Mouse (Mus musculus): ENCODE data around the gene Lrrc43. TPM values are rescaled to one million over a fixed set of nuclear protein-coding genes. Genes with fewer than 3 reads are reported as not detected.
A peak's percentile ranks its signal among the peaks of the same experiment; 100 is the strongest.

Lrrc43 gene
- polyA plus RNA-seq, 1 experiment from 2014 or later = 0.61 TPM

- H3K4me2 ChIP-seq (ENCODE audit: low read depth, low read length) = no peak overlapping the region
- H3K27me3 ChIP-seq (replicated peaks; ENCODE audit: control insufficient read depth, insufficient read depth, low read length) = no peaks in the 10 kb centered on the region
- ATAC-seq (ENCODE audit: low read depth) = no peak
- H3K9me3 ChIP-seq (ENCODE audit: control insufficient read depth, low read length) = no peaks in the 10 kb centered on the region
- peaks cover 9% of the 10 kb centered on the region for H3K36me3 ChIP-seq (ENCODE audit: control insufficient read depth, insufficient read depth, low read length)
- WGBS = 56% methylated on average over 5 of the region's 5 CpGs
- no peak overlapping the region for H3K27ac ChIP-seq (replicated peaks; ENCODE audit: low read depth, low read length)
- H3K4me3 ChIP-seq (ENCODE audit: low read depth, low read length) = no peak overlapping the region
- no peak overlapping the region for H3K9ac ChIP-seq (ENCODE audit: low read depth, low read length)
- no peaks in the 10 kb centered on the region for H3K4me1 ChIP-seq (ENCODE audit: control insufficient read depth, insufficient read depth, low read length)
- no peak for DNase-seq (ENCODE audit: low spot score)
These were observed 27.7 kb upstream of the Lrrc43 start for GRCm38 (mm10) chr5:123461420-123461819.

- Histone ChIP-seq H3K9me3 (ENCODE audit: control insufficient read depth, low read length) (no peaks in the 10 kb centered on the region), H3K4me3 (ENCODE audit: low read depth, low read length) (no peak overlapping the region), H3K4me1 (ENCODE audit: control insufficient read depth, insufficient read depth, low read length) (no peaks in the 10 kb centered on the region), H3K27ac (replicated peaks; ENCODE audit: low read depth, low read length) (no peak overlapping the region), H3K36me3 (ENCODE audit: control insufficient read depth, insufficient read depth, low read length) (no peaks in the 10 kb centered on the region), H3K4me2 (ENCODE audit: low read depth, low read length) (no peak overlapping the region), H3K27me3 (replicated peaks; ENCODE audit: control insufficient read depth, insufficient read depth, low read length) (no peaks in the 10 kb centered on the region), H3K9ac (ENCODE audit: low read depth, low read length) (no peak overlapping the region)
- DNase-seq (ENCODE audit: low spot score) = no peak
- WGBS = 88% methylated on average over 1 of the region's 1 CpGs
- ATAC-seq (ENCODE audit: low read depth) = no peak
These were observed 24.5 kb upstream of the Lrrc43 start for GRCm38 (mm10) chr5:123464638-123465037.

GRCm38 (mm10) chr5:123470784-123471400 lies 18.2 kb upstream of the Lrrc43 start:
- Histone ChIP-seq H3K4me1 (ENCODE audit: control insufficient read depth, insufficient read depth, low read length) (no peaks in the 10 kb centered on the region), H3K27ac (replicated peaks; ENCODE audit: low read depth, low read length) (no peak overlapping the region; the same call in 1 of the 2 replicates), H3K36me3 (ENCODE audit: control insufficient read depth, insufficient read depth, low read length) (no peaks in the 10 kb centered on the region), H3K9ac (ENCODE audit: low read depth, low read length) (no peak overlapping the region), H3K4me2 (ENCODE audit: low read depth, low read length) (peak overlapping the region; percentile 32; the same call in 1 of the 2 replicates), H3K4me3 (ENCODE audit: low read depth, low read length) (no peak overlapping the region), H3K27me3 (replicated peaks; ENCODE audit: control insufficient read depth, insufficient read depth, low read length) (no peaks in the 10 kb centered on the region), H3K9me3 (ENCODE audit: control insufficient read depth, low read length) (no peaks in the 10 kb centered on the region)
- 39% methylated on average over 10 of the region's 10 CpGs for WGBS
- ATAC-seq (ENCODE audit: low read depth) = no peak
- no peak for DNase-seq (ENCODE audit: low spot score)

DNA sequence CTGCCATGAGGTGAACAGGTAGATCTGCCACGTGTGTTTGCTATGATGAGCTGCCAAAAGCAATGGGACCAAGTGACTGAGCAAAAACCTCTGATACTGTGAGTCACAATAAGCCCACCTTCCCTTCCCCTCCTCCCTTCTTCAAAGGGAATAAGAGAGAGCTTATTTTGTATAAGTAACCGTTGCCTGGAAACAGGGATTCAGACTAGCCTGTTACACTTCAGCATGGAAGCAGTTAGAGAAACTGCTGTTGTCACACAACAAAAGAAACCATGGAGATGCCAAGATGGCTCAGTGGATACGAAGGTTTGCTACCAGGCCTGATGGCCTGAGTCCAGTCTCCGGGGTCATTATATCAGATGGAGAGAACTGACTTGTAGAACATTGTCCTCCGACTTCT lies 15.3 kb upstream of the Lrrc43 start:
- DNase-seq (ENCODE audit: low spot score) (no peak), ATAC-seq (ENCODE audit: low read depth) (no peak)
- Histone ChIP-seq H3K27me3 (replicated peaks; ENCODE audit: control insufficient read depth, insufficient read depth, low read length) (no peaks in the 10 kb centered on the region), H3K36me3 (ENCODE audit: control insufficient read depth, insufficient read depth, low read length) (no peaks in the 10 kb centered on the region), H3K9me3 (ENCODE audit: control insufficient read depth, low read length) (no peaks in the 10 kb centered on the region), H3K4me3 (ENCODE audit: low read depth, low read length) (no peak overlapping the region), H3K9ac (ENCODE audit: low read depth, low read length) (no peak overlapping the region), H3K4me1 (ENCODE audit: control insufficient read depth, insufficient read depth, low read length) (no peaks in the 10 kb centered on the region), H3K4me2 (ENCODE audit: low read depth, low read length) (no peak overlapping the region), H3K27ac (replicated peaks; ENCODE audit: low read depth, low read length) (no peak overlapping the region)
- WGBS = 80% methylated on average over 5 of the region's 5 CpGs

DNA sequence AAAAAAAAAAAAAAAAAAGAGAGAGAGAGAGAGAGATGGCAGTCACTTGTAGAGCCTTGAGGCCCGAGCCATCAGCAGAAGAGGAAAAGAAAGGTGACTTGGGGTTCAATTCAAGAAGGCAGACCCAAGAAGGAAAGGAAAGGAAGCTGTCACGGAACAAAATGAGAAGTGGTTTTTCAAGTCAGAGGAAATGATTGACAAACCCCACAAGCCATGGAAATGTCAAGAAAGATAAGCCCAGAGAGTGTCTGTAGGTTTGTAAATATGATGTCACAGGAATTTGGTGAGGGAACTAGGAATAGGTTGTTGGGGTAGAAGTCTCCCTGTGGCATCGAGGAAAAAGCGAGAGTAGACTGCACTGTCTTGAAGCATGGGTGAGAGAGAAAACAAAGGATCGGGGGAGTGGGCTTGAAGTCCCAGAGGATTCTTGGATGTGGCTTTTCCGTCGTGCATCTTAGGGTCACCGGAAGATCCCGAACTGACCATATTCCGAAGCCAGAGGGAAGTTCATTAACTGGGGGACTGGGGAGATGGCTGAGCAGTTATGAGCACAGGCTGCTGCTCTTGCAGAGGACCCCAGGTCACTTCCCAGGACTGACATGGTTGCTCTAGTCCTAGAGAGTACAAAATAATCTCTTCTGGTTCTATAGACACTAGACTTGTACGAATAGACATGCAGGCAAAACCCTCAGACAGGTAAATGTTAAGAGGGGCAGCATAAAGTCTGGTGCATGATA lies 1.3 kb upstream of the Lrrc43 start:
- ATAC-seq (ENCODE audit: low read depth) = no peak
- 82% methylated on average over 11 of the region's 11 CpGs for WGBS
- DNase-seq (ENCODE audit: low spot score) = no peak

GRCm38 (mm10) chr5:123489935-123490334 lies 830 bp downstream of the Lrrc43 start:
- Histone ChIP-seq H3K36me3 (ENCODE audit: control insufficient read depth, insufficient read depth, low read length) (no peaks in the 10 kb centered on the region), H3K4me3 (ENCODE audit: low read depth, low read length) (no peak overlapping the region), H3K27me3 (replicated peaks; ENCODE audit: control insufficient read depth, insufficient read depth, low read length) (no peaks in the 10 kb centered on the region), H3K27ac (replicated peaks; ENCODE audit: low read depth, low read length) (no peak overlapping the region), H3K9me3 (ENCODE audit: control insufficient read depth, low read length) (no peaks in the 10 kb centered on the region), H3K4me2 (ENCODE audit: low read depth, low read length) (no peak overlapping the region), H3K9ac (ENCODE audit: low read depth, low read length) (no peak overlapping the region), H3K4me1 (ENCODE audit: control insufficient read depth, insufficient read depth, low read length) (no peaks in the 10 kb centered on the region; the same call in 1 of the 2 replicates)
- DNase-seq (ENCODE audit: low spot score) (no peak), ATAC-seq (ENCODE audit: low read depth) (no peak)
- WGBS = 41% methylated on average over 9 of the region's 9 CpGs

More for the DNA sequence above, 1.3 kb upstream of the Lrrc43 start:
- no peaks in the 10 kb centered on the region; the same call in 1 of the 2 replicates for H3K4me1 ChIP-seq (ENCODE audit: control insufficient read depth, insufficient read depth, low read length)
- no peaks in the 10 kb centered on the region for H3K36me3 ChIP-seq (ENCODE audit: control insufficient read depth, insufficient read depth, low read length)
- no peak overlapping the region for H3K9ac ChIP-seq (ENCODE audit: low read depth, low read length)
- H3K4me2 ChIP-seq (ENCODE audit: low read depth, low read length) = no peak overlapping the region
- no peak overlapping the region for H3K4me3 ChIP-seq (ENCODE audit: low read depth, low read length)
- H3K27me3 ChIP-seq (replicated peaks; ENCODE audit: control insufficient read depth, insufficient read depth, low read length) = no peaks in the 10 kb centered on the region
- H3K27ac ChIP-seq (replicated peaks; ENCODE audit: low read depth, low read length) = no peak overlapping the region
- no peaks in the 10 kb centered on the region for H3K9me3 ChIP-seq (ENCODE audit: control insufficient read depth, low read length)

GRCm38 (mm10) chr5:123499717-123500116 lies 10.6 kb downstream of the Lrrc43 start:
- ATAC-seq (ENCODE audit: low read depth) = no peak
- Histone ChIP-seq H3K9me3 (ENCODE audit: control insufficient read depth, low read length) (no peaks in the 10 kb centered on the region), H3K9ac (ENCODE audit: low read depth, low read length) (no peak overlapping the region), H3K4me1 (ENCODE audit: control insufficient read depth, insufficient read depth, low read length) (peaks cover 7% of the 10 kb centered on the region), H3K27me3 (replicated peaks; ENCODE audit: control insufficient read depth, insufficient read depth, low read length) (no peaks in the 10 kb centered on the region), H3K27ac (replicated peaks; ENCODE audit: low read depth, low read length) (no peak overlapping the region), H3K4me3 (ENCODE audit: low read depth, low read length) (no peak overlapping the region), H3K36me3 (ENCODE audit: control insufficient read depth, insufficient read depth, low read length) (no peaks in the 10 kb centered on the region), H3K4me2 (ENCODE audit: low read depth, low read length) (no peak overlapping the region)
- WGBS = 49% methylated on average over 4 of the region's 4 CpGs
- DNase-seq (ENCODE audit: low spot score) = peak; percentile 17

DNA sequence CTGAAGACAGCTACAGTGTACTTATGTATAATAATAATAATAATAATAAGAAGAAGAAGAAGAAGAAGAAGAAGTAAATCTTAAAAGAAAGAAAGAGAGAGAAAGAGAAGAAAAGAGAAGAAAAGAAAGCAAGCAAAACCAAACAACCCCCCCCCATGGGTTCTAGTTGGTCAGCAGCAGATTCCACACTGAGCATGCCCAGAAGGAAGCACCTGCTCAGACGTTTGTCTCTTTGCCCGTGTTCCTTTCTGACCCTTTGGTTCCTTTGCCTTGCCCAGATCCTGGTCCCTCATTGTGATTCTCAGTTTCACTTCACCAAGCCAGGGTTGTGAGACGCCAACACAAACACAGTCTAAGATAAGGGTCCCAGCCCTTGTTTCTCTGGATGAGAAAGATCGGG lies 12.9 kb downstream of the Lrrc43 start:
- Histone ChIP-seq H3K4me2 (ENCODE audit: low read depth, low read length) (no peak overlapping the region), H3K9ac (ENCODE audit: low read depth, low read length) (no peak overlapping the region), H3K27ac (replicated peaks; ENCODE audit: low read depth, low read length) (no peak overlapping the region), H3K4me3 (ENCODE audit: low read depth, low read length) (no peak overlapping the region), H3K27me3 (replicated peaks; ENCODE audit: control insufficient read depth, insufficient read depth, low read length) (0 out of 2 replicates have a peak, but pooled peaks cover 4% of the 10 kb centered on the region), H3K4me1 (ENCODE audit: control insufficient read depth, insufficient read depth, low read length) (peaks cover 7% of the 10 kb centered on the region), H3K36me3 (ENCODE audit: control insufficient read depth, insufficient read depth, low read length) (no peaks in the 10 kb centered on the region), H3K9me3 (ENCODE audit: control insufficient read depth, low read length) (no peaks in the 10 kb centered on the region)
- no peak for ATAC-seq (ENCODE audit: low read depth)
- DNase-seq (ENCODE audit: low spot score) = no peak
- 72% methylated on average over 4 of the region's 4 CpGs for WGBS

All from embryonic facial prominence, embryonic 14.5 days (tissue).